ENCODE assay signal across 14 mouse cellular contexts in the genomic region with DNA sequence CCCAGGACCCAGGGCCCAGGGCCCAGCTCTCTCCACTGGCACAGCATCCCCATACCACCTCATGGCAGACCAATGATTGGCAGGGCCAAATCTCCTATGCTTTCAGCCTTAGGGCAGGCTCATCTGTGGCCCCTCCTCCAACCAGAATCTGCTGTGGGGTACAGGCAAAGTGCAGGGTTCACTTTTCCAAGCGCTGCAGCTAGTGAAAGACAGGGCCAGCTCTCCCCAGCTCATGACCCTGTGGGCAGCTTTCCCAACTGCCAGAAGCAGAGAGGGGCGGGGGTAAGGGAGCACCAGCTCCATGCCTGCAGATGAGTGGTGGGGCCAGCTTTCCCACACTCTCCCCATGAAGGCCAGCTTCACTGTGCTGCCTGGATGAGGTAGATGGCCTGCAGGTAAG. TPM values are rescaled to one million over a fixed set of nuclear protein-coding genes. Genes with fewer than 3 reads are reported as not detected.
A peak's percentile ranks its signal among the peaks of the same experiment; 100 is the strongest.
DNase-seq lines count a peak whose midpoint lies in the region; ATAC-seq and TF ChIP-seq lines count a peak whose summit lies in the region.
"Had no signal": no experiment of that assay in that cellular context is flagged by ENCODE, and none has a peak within 500 bp of the region (broad histone marks: within the 10 kb centered on the region; RNA-seq: fewer than 3 reads in every experiment).

No protein-coding gene starts in this region.

- no peaks in the 10 kb centered on the region for H3K27me3 ChIP-seq in stomach, postnatal 0 days (ENCODE audit: control insufficient read depth, insufficient read depth, low read length)
- H3K27me3 ChIP-seq in heart, embryonic 12.5 days (replicated peaks), result no peaks in the 10 kb centered on the region
- H3K27me3 ChIP-seq: CH12.LX; forebrain, embryonic 12.5 days; hindbrain, embryonic 15.5 days had no signal

- H3K36me3 ChIP-seq in stomach, postnatal 0 days (ENCODE audit: control insufficient read depth, insufficient read depth, low read length), result no peaks in the 10 kb centered on the region
- H3K36me3 ChIP-seq in heart, embryonic 12.5 days, result no peaks in the 10 kb centered on the region
- H3K36me3 ChIP-seq: forebrain, embryonic 12.5 days; hindbrain, embryonic 15.5 days had no signal

- no peak overlapping the region for H3K4me2 ChIP-seq in stomach, postnatal 0 days (replicated peaks; ENCODE audit: low read depth)
- H3K4me2 ChIP-seq in heart, embryonic 12.5 days, result no peak overlapping the region
- H3K4me2 ChIP-seq: forebrain, embryonic 12.5 days; hindbrain, embryonic 15.5 days had no signal

- intact Hi-C loops in left cerebral cortex, postnatal 4 days (cut with DNase I), result no loop called here
- intact Hi-C loops in left cerebral cortex, postnatal 14 days (cut with DNase I), result no loop called here

- 0 out of 2 replicates have a peak, but pooled peaks cover 4% of the 10 kb centered on the region for H3K4me1 ChIP-seq in stomach, postnatal 0 days (replicated peaks; ENCODE audit: control insufficient read depth, insufficient read depth)
- H3K4me1 ChIP-seq in heart, embryonic 12.5 days (replicated peaks), result peaks cover 42% of the 10 kb centered on the region

- H3K27ac ChIP-seq in stomach, postnatal 0 days (replicated peaks), result no peak overlapping the region
- no peak overlapping the region for H3K27ac ChIP-seq in heart, embryonic 12.5 days (ENCODE audit: poor library complexity, severe bottlenecking)
- H3K27ac ChIP-seq: forebrain, embryonic 12.5 days; hindbrain, embryonic 15.5 days had no signal

- TF ChIP-seq CTCF in stomach, postnatal 0 days (IDR thresholded peaks at IDR 0.05; ENCODE audit: low read depth), result no peak

- 0 out of 2 replicates have a peak, but pooled peaks have one; percentile 16 for ATAC-seq in stomach, postnatal 0 days (ENCODE audit: low FRiP score, low TSS enrichment)
- ATAC-seq in heart, embryonic 12.5 days (ENCODE audit: insufficient number of reproducible peaks, low FRiP score), result no peak

- H3K9ac ChIP-seq in stomach, postnatal 0 days (ENCODE audit: low read length), result no peak overlapping the region
- H3K9ac ChIP-seq in heart, embryonic 12.5 days, result no peak overlapping the region
- H3K9ac ChIP-seq: forebrain, embryonic 12.5 days; hindbrain, embryonic 15.5 days had no signal

- no peak for TF ChIP-seq EP300 in stomach, postnatal 0 days (optimal IDR thresholded peaks at IDR 0.05)

- H3K4me3 ChIP-seq in stomach, postnatal 0 days (ENCODE audit: low read depth, low read length), result no peak overlapping the region
- no peak overlapping the region for H3K4me3 ChIP-seq in heart, embryonic 12.5 days
- H3K4me3 ChIP-seq: forebrain, embryonic 12.5 days; hindbrain, embryonic 15.5 days; megakaryocyte, embryonic 14.5 days had no signal

- DNase-seq in cerebellum, adult 18-20 months, result peak; percentile 32 to 35
- DNase-seq in cerebellum, adult 8-10 months, result no peak
- DNase-seq in left cerebral cortex, postnatal 4 days, result peak; percentile 30
- DNase-seq in left cerebral cortex, postnatal 14 days (ENCODE audit: low spot score in 2 of 2), result no peak
- peak; percentile 44 for DNase-seq in liver
- DNase-seq in stomach, postnatal 0 days (ENCODE audit: low spot score), result no peak
- DNase-seq in right cerebral cortex, adult 2 months (ENCODE audit: low spot score in 2 of 2), result no peak
- DNase-seq: adrenal gland, postnatal 25 days; retina, postnatal 1 day had no signal

- H3K9me3 ChIP-seq in stomach, postnatal 0 days (ENCODE audit: control insufficient read depth, low read length), result no peaks in the 10 kb centered on the region
- no peaks in the 10 kb centered on the region for H3K9me3 ChIP-seq in heart, embryonic 12.5 days (replicated peaks)
- H3K9me3 ChIP-seq: forebrain, embryonic 12.5 days; hindbrain, embryonic 15.5 days; megakaryocyte, embryonic 14.5 days had no signal

- 75% methylated on average over 2 of the region's 2 CpGs for WGBS in stomach, postnatal 0 days
- WGBS in heart, embryonic 12.5 days, result 90% methylated on average over 2 of the region's 2 CpGs

RNA-seq across cellular contexts. Expression of gene Angptl2, which starts 5.0 kb away (rescaled TPM):
- 1 to 10 TPM; 4.7 to 7.2 TPM for total RNA-seq in left cerebral cortex, postnatal 4 days (2021)
- total RNA-seq in left cerebral cortex, postnatal 14 days (2021), result 1 to 10 TPM; 3.1 to 3.6 TPM
- polyA plus RNA-seq in stomach, postnatal 0 days (2015; fragmentation: Nextera tagmentation; extraction: Ambion mirVana), result 35.3 and 37.3 TPM in 2 replicates
- polyA plus RNA-seq in heart, embryonic 12.5 days (2016; fragmentation: Nextera tagmentation; extraction: Ambion mirVana), result 54.6 and 54.7 TPM in 2 replicates

Comparison
In these comparisons a context has a peak if more than half of its experiments do, and no peak if none do; other contexts are left out.
1. DNase-seq: peak in cerebellum, adult 18-20 months (2 of 2), left cerebral cortex, postnatal 4 days (single experiment) and liver (single experiment); none in cerebellum, adult 8-10 months (single experiment), left cerebral cortex, postnatal 14 days (0 of 2), stomach, postnatal 0 days (single experiment) and right cerebral cortex, adult 2 months (0 of 2).